Mouse (Mus musculus) thymus, postnatal 14 days (tissue): ENCODE results near the gene Dennd6b.

Experiments used
- DNase-seq: peaks from one replicate; pipeline ENCODE4 v3.0.0; 2021

Dennd6b gene

DNA sequence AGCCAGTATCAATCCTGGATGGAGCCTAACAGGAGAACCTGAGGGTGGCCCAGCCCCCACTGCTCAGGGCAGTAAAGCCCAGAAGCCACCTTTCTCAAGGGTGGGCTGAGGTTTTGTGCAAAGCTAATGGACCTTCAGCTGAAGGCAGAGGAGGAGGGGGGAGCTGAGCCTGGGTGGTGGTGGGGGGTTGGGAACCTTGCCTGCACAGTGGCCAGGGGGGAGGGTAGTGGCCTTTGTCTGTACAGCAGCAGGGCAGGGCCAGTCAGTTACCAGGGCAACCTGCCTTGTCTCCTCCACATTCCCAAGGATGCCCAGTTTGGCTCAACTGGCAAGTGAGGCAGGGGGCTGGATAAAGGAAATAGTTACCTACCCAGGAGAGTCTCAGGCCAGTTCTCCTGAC is 44.0 kb downstream of the Dennd6b start:
- DNase-seq: no peak

DNA sequence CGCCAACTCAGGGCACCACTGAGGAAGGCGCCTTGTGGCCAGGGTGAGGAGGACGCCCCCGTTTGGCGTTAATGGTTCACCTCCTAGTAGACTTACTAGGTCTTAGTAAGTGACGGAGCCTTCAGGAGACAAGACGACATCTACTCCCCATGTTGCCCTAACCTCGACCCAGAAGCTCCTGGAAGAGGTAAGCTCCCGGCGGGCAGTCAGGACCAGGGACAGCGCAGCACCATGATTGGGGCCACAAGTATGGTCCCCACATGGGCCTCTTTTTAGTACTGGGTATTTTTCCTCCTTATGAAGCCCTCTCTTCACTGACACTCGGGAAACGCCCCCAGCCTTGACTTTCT is 46.3 kb downstream of the Dennd6b start:
- DNase-seq: peak; percentile 59

DNA sequence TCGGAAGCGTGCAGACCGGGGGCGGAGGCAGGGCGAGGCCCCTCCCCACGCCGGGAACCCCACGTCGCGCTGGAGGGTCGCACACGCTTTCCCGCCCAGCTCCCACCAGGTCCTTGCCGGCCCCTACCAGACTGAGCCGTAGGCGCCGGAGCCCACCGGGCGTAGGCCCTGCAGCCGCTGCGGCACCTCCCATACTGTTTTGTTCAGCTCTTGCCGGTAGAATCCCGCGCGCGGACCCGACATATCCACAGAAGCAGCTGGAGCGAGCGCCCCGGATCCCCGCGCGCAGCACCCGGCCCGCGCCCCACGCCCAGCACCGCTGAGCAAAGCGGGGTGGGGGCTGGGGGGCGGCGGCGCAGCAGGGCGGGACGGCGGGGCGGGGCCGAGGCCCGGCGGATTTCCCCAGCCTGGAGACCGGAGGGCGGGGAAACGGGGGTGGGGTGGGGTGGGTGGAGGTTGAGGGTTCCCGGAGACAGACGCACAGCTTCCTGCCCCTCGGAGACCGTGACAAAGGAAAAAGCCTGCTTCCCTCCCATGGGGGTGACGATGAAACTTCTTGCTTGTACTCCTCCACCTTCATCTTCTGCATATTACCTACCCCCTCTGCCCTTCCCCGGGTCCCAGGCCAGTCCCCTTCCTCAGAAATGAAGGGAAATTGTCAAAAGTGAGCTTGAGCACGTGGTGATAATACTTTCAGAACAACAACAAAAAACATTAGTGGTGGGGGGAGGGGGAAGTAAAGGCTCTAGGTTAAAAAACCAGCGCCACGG is 46.8 kb downstream of the Dennd6b start, which contains the start of gene Mapk11:
Mapk11 (minus strand) TSS at position 358 of the 770 bp plus-strand sequence.
- peak; percentile 82 for DNase-seq

DNA sequence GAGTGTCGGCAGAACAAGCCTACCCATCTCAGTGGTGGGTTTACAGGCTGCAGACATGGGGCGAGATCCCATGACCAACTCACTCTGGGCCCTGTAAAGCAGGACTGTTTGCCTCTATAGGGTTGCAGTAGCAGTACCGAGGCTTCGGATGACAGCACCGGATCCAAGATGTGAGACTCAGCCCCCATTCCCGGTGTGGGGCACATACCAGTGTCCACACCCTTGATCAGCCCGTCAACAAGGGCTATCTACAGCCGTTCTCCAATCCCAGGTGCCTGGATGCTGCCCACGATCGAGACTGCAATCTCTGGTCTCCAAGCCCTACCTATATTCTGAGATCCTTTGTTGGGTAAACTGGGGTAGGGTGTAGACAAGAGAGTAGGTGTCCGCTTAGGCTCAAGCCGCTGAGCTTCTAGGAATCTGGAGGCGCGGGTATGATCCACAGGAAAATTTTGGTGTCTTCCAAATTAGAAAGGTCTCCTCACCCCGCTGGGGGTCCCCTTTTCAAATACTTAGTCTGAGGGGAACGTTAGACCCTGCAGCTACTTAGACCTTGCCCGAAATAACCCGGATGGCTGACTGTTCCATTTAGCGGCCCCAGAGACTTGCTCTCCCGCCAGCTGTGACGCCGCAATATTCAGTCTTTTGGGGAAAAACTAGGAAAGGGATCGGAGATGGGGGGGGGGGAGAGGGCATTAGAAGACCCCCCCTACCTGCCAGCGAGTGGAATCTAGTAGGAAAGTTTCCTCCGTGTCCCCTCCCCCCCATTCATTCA is 47.6 kb downstream of the Dennd6b start:
- no peak for DNase-seq

DNA sequence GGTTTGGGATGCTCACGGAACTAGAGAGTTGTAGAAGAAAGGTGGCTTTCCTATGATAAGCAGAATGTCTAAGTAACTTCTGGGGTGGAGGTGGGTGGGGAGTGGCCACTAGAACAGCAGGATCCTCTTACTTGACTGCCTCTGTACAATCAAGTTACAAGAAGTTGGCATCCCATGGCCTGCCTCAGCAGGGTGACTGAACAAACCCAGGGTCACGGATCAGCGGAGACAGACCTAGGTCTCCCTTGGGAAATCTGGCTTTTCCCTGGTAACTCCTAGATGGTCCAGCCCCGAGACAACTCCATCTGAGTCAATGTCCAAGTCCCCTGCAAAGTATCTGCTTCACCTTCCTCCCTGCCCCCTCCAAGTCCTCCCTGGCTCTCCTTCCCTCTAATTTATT is 48.4 kb downstream of the Dennd6b start:
- no peak for DNase-seq

DNA sequence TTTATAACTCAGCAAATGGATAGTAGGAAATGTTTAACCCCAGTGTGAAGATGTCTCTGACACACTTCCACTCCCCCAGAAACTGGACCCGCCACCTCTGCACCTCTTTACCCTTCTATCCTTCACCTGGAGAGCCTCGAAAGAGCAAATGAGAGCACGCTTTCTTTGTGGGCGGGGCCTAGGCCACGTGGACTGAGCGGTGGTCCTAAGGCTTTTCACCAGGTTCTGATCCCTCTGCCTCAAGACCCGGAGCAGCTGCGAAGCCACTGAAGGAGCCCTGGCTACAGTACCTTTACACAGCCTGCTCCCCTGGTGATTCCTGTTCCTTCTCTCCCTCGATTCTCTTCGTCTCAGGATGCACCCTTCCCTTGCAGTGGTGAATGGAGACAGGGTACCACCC is 48.8 kb downstream of the Dennd6b start:
- DNase-seq: no peak

DNA sequence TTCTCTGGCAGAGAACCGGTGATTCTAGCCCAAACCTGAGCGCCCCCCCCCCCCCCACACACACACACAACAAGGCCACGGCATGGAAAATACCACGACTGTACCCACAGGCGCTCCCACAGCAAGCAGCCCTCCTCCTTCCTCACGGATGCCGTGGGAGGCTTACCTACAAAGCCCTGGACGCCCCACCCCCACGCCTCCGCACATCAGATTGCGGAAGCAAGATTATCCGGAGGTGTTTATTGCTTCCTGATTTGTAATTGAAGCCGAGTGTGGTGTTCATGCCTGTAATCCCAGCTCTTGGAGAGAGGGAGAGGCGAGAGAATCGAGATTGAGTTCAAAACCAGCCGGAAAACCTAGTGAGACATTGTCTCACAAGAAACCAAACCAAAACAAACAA is 49.3 kb downstream of the Dennd6b start:
- DNase-seq: peak; percentile 81

DNA sequence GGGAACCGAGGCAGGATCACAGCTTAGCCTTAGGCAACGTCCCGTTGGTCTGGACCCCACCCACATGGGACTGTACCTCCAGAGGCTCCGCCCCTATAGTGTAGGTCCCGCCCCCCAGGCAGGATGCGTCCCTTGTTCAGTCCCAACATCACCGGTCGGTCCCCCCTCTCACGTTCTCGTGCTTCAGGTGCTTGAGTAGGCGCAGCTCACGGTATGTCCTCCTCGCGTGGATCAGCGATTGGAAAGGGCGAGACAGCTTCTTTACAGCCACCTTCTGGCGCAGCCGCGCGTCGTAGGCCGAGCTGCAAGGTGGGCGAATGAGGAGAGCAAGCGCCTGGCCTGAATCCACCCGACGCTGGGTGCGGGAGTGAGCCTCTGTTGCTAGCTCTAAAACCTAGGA is 49.8 kb downstream of the Dennd6b start:
- peak; percentile 73 for DNase-seq

DNA sequence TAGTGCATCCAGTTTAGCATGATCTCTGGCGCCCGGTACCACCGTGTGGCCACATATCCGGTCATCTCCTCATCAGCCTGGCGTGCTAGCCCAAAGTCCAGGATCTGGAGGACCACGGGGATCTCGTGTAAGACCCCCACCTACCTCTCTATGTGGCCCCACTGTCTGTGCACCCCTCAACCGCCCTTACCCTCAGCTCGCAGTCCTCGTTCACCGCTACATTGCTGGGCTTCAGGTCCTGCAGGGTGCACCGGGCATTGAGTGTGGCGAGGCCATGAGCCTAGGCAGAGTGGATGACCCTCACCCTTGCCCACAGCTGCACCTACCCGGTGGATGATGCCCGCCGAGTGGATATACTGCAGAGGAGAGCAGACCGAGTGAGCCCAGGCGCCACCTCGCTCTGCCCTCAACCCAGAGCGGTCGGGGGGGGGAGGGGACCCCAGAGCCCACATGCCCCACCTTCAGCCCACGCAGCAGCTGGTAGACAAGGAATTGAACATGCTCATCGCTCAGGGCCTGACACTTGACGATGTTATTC is 50.4 kb downstream of the Dennd6b start:
- no peak for DNase-seq

DNA sequence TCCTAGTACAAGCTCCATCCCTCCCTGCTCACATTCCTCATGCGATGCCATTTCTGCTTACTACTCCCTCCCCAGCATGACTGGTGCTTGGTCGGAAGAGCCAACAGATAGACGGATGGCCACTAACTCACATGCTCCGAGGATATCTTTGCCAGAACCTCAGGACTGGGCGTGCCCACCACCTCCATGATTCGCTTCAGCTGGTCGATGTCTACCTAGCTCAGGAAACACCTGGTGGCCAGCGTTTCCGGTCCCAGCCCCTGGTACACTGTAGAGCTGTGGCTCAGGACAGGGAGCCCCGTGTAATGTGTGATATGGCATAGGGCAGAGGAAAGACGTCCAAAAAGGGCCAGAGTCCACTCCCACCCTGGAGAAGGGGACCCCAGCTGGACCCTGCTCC is 51.3 kb downstream of the Dennd6b start:
- no peak for DNase-seq

DNA sequence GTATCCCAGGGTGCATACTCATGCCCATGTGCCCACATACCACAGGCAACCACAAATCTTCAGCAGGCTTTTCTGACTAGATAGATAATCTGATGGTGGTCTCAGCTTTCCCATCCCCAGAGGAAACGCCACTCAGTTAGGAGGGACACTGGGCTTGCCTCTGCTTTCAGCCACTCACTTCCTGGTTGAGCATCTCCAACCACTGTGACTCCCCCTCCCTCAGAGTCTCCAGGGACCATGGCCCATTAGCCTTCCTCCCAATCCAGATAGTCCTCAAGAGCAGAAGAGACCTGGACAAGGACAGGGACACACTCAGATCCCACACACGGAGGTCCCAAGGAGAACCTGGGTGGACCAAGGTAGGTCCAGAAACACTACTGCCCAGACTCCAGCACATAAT is 53.2 kb downstream of the Dennd6b start:
- no peak for DNase-seq

DNA sequence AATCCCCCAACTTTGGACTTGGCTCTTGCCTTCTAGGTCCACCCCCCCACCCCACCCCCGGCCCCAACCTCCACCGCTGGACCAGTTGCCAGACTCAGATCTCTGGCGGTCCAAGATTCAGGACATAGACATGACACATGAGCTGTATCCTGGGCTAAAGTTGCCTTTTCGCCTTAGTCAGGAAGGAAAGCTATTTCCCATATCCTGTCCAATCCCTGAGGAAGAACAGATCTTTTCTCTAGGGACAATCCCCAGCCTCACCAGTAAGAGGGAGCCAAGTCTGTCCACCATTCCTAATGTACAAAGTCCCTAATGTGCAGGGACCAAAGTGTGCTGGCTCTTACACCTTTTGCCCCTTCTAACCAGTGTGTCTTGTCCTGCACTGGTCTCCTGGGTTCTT is 54.4 kb downstream of the Dennd6b start:
- no peak for DNase-seq

DNA sequence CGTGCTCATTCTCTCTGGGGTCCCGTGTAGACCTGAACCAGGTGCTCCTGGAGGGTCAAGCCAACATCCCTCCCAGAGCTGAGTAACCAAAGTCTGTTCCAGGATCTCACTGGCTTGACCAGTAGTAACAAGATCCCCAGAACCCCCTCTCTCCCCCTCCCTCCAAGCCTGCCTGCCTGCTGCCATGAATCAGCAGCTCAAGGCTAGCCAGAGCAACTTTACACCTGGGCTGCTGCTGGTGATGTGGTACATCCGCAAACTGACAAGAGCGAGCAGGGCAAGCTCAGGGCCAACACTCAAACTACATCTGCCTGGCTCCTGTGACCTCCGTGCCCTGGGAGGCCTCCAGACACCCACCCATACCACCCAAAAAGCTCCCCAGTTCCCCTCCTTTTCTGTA is 54.9 kb downstream of the Dennd6b start:
- no peak for DNase-seq

DNA sequence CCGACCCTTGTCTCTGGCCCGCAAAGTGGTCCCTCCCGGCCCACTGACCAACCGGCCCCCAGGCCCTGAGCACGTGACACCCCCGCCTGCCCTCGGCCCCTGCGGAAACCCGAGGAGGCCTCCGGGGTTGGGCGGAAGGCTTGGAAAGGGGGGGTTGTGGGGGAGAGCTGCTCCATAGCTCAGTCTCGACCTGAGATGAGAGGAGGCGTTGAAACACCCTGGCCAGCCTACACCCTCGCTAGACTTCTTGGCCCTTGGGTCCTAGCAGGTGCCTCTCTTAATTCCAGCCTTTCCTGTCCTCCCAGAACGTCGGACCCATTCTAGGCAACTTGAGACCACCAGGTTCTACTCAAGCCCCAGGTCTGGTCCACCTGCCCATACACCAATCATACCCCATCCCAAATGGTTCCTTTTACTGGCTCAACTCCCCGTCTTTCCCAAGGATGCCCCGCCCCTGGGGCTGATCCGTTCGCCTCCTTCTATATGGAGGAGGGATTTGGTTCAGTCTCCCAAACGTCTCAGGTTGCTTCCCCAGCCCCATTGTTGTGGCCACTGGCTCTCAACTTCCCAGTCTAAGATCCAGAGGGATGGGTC is 55.5 kb downstream of the Dennd6b start, which contains the start of gene Mapk12:
Mapk12 (minus strand) TSS at position 45 of the 594 bp plus-strand sequence.
- no peak for DNase-seq

DNA sequence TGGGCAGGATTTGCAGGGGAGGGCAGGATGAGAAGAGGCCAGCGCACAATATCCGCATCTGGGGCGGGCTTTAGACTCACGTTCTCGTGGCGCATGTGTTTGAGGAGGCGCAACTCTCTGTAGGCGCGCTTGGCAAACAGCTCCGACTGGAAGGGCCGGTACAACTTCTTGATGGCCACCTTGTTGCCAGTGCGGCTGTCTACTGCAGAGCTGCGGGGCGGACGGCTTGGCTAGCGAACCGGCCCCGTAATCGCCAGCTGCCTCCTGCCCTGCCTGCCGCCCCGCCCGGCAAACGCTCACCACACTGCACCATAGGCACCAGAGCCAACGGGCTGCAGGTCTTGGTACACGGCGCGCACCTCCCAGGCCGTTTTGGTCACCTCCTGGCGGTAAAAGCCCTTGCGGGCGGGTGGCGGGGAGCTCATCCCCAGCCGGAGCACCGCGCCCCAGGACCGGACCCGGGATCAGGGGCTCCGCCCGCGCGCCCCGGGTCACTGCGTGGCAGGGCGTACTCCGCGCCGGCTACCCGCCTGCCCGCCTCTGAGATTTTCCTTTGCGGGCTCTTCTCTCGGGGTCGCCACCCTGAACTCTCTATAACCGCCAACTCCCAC is 56.1 kb downstream of the Dennd6b start:
- no peak for DNase-seq

DNA sequence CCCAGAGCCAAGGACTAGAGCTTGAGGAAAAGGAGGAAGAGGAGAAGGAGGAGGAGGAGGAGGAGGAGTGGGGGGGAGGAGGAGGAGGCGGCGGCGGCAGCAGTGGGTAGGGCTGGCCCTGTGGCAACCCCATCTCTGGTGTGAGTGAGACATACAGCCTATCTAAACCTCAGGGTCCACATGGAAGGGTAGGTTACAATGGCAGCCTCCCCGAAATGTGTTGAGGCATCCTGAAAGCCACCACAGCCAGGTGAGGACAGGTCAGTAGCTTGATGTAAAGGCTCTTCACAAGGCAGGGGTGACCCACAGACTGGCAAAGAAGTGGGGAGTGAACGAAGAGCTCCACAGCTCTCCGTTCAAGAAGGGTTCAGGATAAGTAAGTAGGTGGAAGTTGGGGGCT is 57.8 kb downstream of the Dennd6b start:
- DNase-seq: no peak

DNA sequence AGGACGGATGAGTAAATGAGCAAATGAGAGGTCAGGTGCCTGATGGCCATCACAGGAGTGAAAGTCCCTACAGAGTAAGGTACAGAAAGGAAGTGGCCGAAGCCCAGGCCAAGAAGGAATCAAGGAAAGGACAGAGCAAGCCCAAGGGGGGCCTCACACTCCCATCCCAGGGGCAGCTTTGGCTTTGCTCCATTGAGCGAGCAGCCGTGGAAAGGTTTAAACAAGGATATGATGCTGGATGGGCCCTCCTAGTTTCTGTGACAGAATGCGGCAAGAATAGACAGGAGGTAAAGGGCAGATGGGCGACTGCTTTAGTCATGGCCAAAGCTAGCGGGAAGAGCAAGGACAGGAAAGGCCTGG is 58.3 kb downstream of the Dennd6b start:
- DNase-seq: no peak

DNA sequence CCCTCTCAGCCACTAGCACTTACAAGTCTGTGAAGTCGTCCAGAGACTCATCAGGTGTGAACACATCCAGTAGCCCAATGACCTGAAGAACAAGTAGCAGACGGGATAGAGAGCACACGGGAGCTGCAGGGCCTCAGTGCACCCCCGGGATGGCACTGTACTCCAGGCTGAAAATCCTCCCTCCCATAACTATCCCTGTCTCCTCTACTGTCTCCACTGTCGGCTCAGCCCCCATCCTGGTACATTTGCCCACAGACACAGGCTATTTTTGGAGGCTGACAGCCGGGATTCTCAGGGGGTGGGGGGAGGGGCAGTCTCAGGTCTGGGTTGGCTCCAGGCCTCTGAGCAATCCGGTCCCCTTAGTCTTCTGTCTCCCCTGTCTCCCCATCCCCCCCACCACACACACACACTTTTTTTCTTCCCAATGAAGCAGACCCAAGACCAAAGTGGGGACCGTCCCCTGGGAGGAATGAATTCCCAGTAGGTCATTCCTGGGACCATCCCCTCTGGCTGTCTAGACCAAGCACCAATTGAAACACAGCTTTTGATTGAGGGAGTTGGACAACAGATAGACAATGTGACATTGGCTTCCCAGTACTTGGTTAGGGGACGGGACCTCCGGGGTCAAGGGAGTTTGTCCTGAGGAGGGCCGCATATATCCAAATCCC is 58.8 kb downstream of the Dennd6b start:
- no peak for DNase-seq

DNA sequence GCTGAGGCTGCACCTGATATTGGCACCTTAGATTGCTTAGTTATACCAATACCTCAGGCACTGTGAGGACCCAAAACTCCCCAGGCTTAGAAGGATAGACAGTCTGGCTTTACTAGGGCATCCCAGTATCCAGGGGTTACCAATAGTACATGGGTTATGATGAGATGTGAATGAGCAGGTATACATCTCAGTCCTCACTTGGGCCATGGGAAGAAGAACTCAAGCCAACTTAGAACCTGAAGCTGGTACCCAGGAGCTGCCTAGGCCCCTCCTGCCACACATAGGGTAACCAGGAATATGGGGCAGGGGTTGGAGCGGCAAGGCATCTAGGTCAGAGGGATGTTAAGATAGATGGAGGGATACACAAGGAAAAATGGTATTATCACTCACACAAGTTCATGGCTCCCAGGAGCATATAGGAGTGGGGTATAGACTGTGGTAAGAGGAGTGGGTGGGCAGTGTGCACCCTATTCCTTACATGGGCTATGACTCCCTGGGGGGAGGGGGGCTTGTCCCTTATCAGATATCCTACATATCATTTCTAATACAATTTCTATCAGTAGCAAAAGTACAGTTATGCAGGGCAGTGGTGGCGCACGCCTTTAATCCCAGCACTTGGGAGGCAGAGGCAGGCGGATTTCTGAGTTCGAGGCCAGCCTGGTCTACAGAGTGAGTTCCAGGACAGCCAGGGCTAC is 59.7 kb downstream of the Dennd6b start:
- no peak for DNase-seq
